Mouse (Mus musculus) cerebellum, postnatal 4 days (tissue): ENCODE measurements around the gene AC124502.3.
"Not testable (repeated sequence)": the region's sequence is repeated elsewhere in the genome, so short reads cannot be mapped to it uniquely, and the experiment has no call there.

Experiments used
- DNase-seq, 2 experiments: peaks; one replicate each; pipeline ENCODE4 v3.0.0; 2022; ENCODE audit warnings: low spot score in 2 of 2, mixed read lengths in 1 of 2

Gene AC124502.3

GRCm38 (mm10) chr19:5038709-5039156, at the start of gene AC124502.3, which contains the start of gene B4gat1:
AC124502.3 (plus strand) TSS chr19:5038891.
B4gat1 (plus strand) TSS chr19:5038826.
- DNase-seq: peak; percentile 76 to 90

- peak; percentile 77 to 78 for DNase-seq
These were observed 49.7 kb upstream of the AC124502.3 start for GRCm38 (mm10) chr19:4989013-4989412.

GRCm38 (mm10) chr19:4989434-4990255, 49.0 kb upstream of the AC124502.3 start:
- peak in 1 of 2 experiments; percentile 67 for DNase-seq

GRCm38 (mm10) chr19:4990256-4990625, 48.5 kb upstream of the AC124502.3 start, which contains the start of gene Npas4:
Npas4 (minus strand) TSS chr19:4990316.
- no peak for DNase-seq

GRCm38 (mm10) chr19:4990716-4991115, 48.0 kb upstream of the AC124502.3 start:
- DNase-seq: peak in 1 of 2 experiments; percentile 34

GRCm38 (mm10) chr19:4992371-4992770, 46.3 kb upstream of the AC124502.3 start:
- no peak for DNase-seq

- peak in 1 of 2 experiments; percentile 46 for DNase-seq
These were observed 45.8 kb upstream of the AC124502.3 start for GRCm38 (mm10) chr19:4992904-4993303.

- no peak for DNase-seq
These were observed 44.6 kb upstream of the AC124502.3 start for GRCm38 (mm10) chr19:4994043-4994442.

GRCm38 (mm10) chr19:4999445-5000140, 39.1 kb upstream of the AC124502.3 start:
- DNase-seq: no peak

GRCm38 (mm10) chr19:5001666-5002406, 36.9 kb upstream of the AC124502.3 start:
- peak; percentile 80 to 84 for DNase-seq

GRCm38 (mm10) chr19:5003644-5004043, 35.0 kb upstream of the AC124502.3 start:
- not testable (repeated sequence) for DNase-seq

GRCm38 (mm10) chr19:5004925-5005324, 33.8 kb upstream of the AC124502.3 start:
- DNase-seq: no peak

- no peak for DNase-seq
These were observed 25.6 kb upstream of the AC124502.3 start for GRCm38 (mm10) chr19:5013138-5013537.

- no peak for DNase-seq
These were observed 23.7 kb upstream of the AC124502.3 start for GRCm38 (mm10) chr19:5014961-5015398.

- DNase-seq: no peak
These were observed 22.4 kb upstream of the AC124502.3 start for GRCm38 (mm10) chr19:5016221-5016742.

- DNase-seq: peak in 1 of 2 experiments; percentile 77
These were observed 21.9 kb upstream of the AC124502.3 start for GRCm38 (mm10) chr19:5016782-5017181.

GRCm38 (mm10) chr19:5017611-5018010, 21.1 kb upstream of the AC124502.3 start:
- DNase-seq: no peak

GRCm38 (mm10) chr19:5018191-5018590, 20.5 kb upstream of the AC124502.3 start:
- DNase-seq: no peak

GRCm38 (mm10) chr19:5021416-5021815, 17.3 kb upstream of the AC124502.3 start:
- DNase-seq: no peak

- DNase-seq: peak; percentile 82 to 87
These were observed 14.8 kb upstream of the AC124502.3 start, which contains the start of gene Slc29a2 for GRCm38 (mm10) chr19:5023621-5024479. Slc29a2 (plus strand) TSS chr19:5023860.
